Mouse (Mus musculus): ENCODE results near the gene D6Wsu163e. TPM values are rescaled to one million over a fixed set of nuclear protein-coding genes. Genes with fewer than 3 reads are reported as not detected.

The D6Wsu163e gene
- polyA plus RNA-seq, 1 experiment from 2014 or later = 20.9 TPM

- WGBS = 76% methylated on average over 26 of the region's 26 CpGs
- Histone ChIP-seq H3K27me3 (replicated peaks; ENCODE audit: control insufficient read depth, insufficient read depth, low read length) (peaks cover 4% of the 10 kb centered on the region), H3K27ac (ENCODE audit: low read depth, low read length) (no peak within 1 kb of the TSS), H3K4me2 (no peak within 1 kb of the TSS), H3K9me3 (ENCODE audit: control insufficient read depth, low read length) (no peaks in the 10 kb centered on the region), H3K4me1 (replicated peaks; ENCODE audit: control insufficient read depth, insufficient read depth, low read length) (peaks cover 8% of the 10 kb centered on the region), H3K36me3 (ENCODE audit: control insufficient read depth, insufficient read depth, low read length) (no peaks in the 10 kb centered on the region), H3K4me3 (ENCODE audit: low read depth, low read length) (no peak within 1 kb of the TSS), H3K9ac (ENCODE audit: low read depth, low read length) (no peak within 1 kb of the TSS)
- ATAC-seq (replicated peaks; ENCODE audit: low FRiP score) = no peak
- no peak for DNase-seq (ENCODE audit: low spot score)
Observed at GRCm38 (mm10) chr6:127014906-127015770, 75.4 kb downstream of the D6Wsu163e start, which contains the start of gene Fgf6. Gene Fgf6 (plus strand): TSS chr6:127015586.

GRCm38 (mm10) chr6:127019254-127019653 is 79.5 kb downstream of the D6Wsu163e start:
- Histone ChIP-seq H3K27ac (ENCODE audit: low read depth, low read length) (no peak overlapping the region), H3K4me3 (ENCODE audit: low read depth, low read length) (no peak overlapping the region), H3K9ac (ENCODE audit: low read depth, low read length) (no peak overlapping the region), H3K27me3 (replicated peaks; ENCODE audit: control insufficient read depth, insufficient read depth, low read length) (peaks cover 6% of the 10 kb centered on the region), H3K4me1 (replicated peaks; ENCODE audit: control insufficient read depth, insufficient read depth, low read length) (peaks cover 8% of the 10 kb centered on the region), H3K36me3 (ENCODE audit: control insufficient read depth, insufficient read depth, low read length) (no peaks in the 10 kb centered on the region), H3K4me2 (peak overlapping the region; percentile 16; the same call in 1 of the 2 replicates), H3K9me3 (ENCODE audit: control insufficient read depth, low read length) (no peaks in the 10 kb centered on the region)
- ATAC-seq (replicated peaks; ENCODE audit: low FRiP score) (no peak), DNase-seq (ENCODE audit: low spot score) (no peak)
- WGBS = 1% methylated on average over 6 of the region's 6 CpGs

- Histone ChIP-seq H3K9ac (ENCODE audit: low read depth, low read length) (no peak overlapping the region), H3K9me3 (ENCODE audit: control insufficient read depth, low read length) (no peaks in the 10 kb centered on the region), H3K27me3 (replicated peaks; ENCODE audit: control insufficient read depth, insufficient read depth, low read length) (peaks cover 7% of the 10 kb centered on the region), H3K27ac (ENCODE audit: low read depth, low read length) (no peak overlapping the region), H3K4me3 (ENCODE audit: low read depth, low read length) (no peak overlapping the region), H3K36me3 (ENCODE audit: control insufficient read depth, insufficient read depth, low read length) (no peaks in the 10 kb centered on the region), H3K4me1 (replicated peaks; ENCODE audit: control insufficient read depth, insufficient read depth, low read length) (peaks cover 11% of the 10 kb centered on the region), H3K4me2 (no peak overlapping the region)
- 32% methylated on average over 13 of the region's 13 CpGs for WGBS
- ATAC-seq (replicated peaks; ENCODE audit: low FRiP score) = no peak
- no peak for DNase-seq (ENCODE audit: low spot score)
Observed at GRCm38 (mm10) chr6:127020431-127020830, 80.7 kb downstream of the D6Wsu163e start.

GRCm38 (mm10) chr6:127024836-127025235 is 85.1 kb downstream of the D6Wsu163e start:
- Histone ChIP-seq H3K27me3 (replicated peaks; ENCODE audit: control insufficient read depth, insufficient read depth, low read length) (peaks cover 5% of the 10 kb centered on the region), H3K9ac (ENCODE audit: low read depth, low read length) (no peak overlapping the region), H3K27ac (ENCODE audit: low read depth, low read length) (no peak overlapping the region), H3K4me2 (no peak overlapping the region), H3K9me3 (ENCODE audit: control insufficient read depth, low read length) (no peaks in the 10 kb centered on the region), H3K4me1 (replicated peaks; ENCODE audit: control insufficient read depth, insufficient read depth, low read length) (0 out of 2 replicates have a peak, but pooled peaks cover 2% of the 10 kb centered on the region), H3K36me3 (ENCODE audit: control insufficient read depth, insufficient read depth, low read length) (no peaks in the 10 kb centered on the region), H3K4me3 (ENCODE audit: low read depth, low read length) (no peak overlapping the region)
- 56% methylated on average over 7 of the region's 7 CpGs for WGBS
- ATAC-seq (replicated peaks; ENCODE audit: low FRiP score) (no peak), DNase-seq (ENCODE audit: low spot score) (no peak)

Other genes with a start within 250 kb of the D6Wsu163e start
- 1.2 and 1.4 TPM in 2 replicates for gene Kcna6, start 199.3 kb upstream of the D6Wsu163e start, polyA plus RNA-seq (2014; fragmentation: Nextera tagmentation; extraction: Ambion mirVana)
- 228 and 234 TPM in 2 replicates for gene Ndufa9, start 90.8 kb upstream of the D6Wsu163e start, polyA plus RNA-seq (2014; fragmentation: Nextera tagmentation; extraction: Ambion mirVana)
- not detected in 2 replicates for gene Akap3, start 86.9 kb upstream of the D6Wsu163e start, polyA plus RNA-seq (2014; fragmentation: Nextera tagmentation; extraction: Ambion mirVana)
- gene Dyrk4, start 18.1 kb upstream of the D6Wsu163e start, polyA plus RNA-seq (2014; fragmentation: Nextera tagmentation; extraction: Ambion mirVana) = not detected in 2 replicates
- gene Rad51ap1, start 375 bp upstream of the D6Wsu163e start, polyA plus RNA-seq (2014; fragmentation: Nextera tagmentation; extraction: Ambion mirVana) = 85.7 and 95.3 TPM in 2 replicates
- gene Fgf6, start 75.6 kb downstream of the D6Wsu163e start, polyA plus RNA-seq (2014; fragmentation: Nextera tagmentation; extraction: Ambion mirVana) = 0.08 TPM in 1 of 2 replicates, not detected in the other
- 0.13 and 0.30 TPM in 2 replicates for gene Fgf23, start 132.9 kb downstream of the D6Wsu163e start, polyA plus RNA-seq (2014; fragmentation: Nextera tagmentation; extraction: Ambion mirVana)
- 2.2 and 2.5 TPM in 2 replicates for gene Tigar, start 169.6 kb downstream of the D6Wsu163e start, polyA plus RNA-seq (2014; fragmentation: Nextera tagmentation; extraction: Ambion mirVana)
- gene Ccnd2, start 212.2 kb downstream of the D6Wsu163e start, polyA plus RNA-seq (2014; fragmentation: Nextera tagmentation; extraction: Ambion mirVana) = 273 and 275 TPM in 2 replicates

All from liver, embryonic 11.5 days (tissue).